Mouse (Mus musculus): Measurements from ENCODE around the gene Ostm1. TPM values are rescaled to one million over a fixed set of nuclear protein-coding genes. Genes with fewer than 3 reads are reported as not detected.

The Ostm1 gene
- 95.3 and 102 TPM in 2 replicates for polyA plus RNA-seq (2015; fragmentation: Nextera tagmentation; extraction: Ambion mirVana)

- no peak for DNase-seq (ENCODE audit: low spot score)
Observed at GRCm38 (mm10) chr10:42583157-42583872, at the start of gene Ostm1, which contains the start of gene Nr2e1. Gene Ostm1, plus strand, starts transcription at chr10:42583822. Gene Nr2e1, minus strand, starts transcription at chr10:42583632.

- DNase-seq (ENCODE audit: low spot score), result no peak
Observed at GRCm38 (mm10) chr10:42533836-42534453, 49.7 kb upstream of the Ostm1 start.

GRCm38 (mm10) chr10:42537571-42538316 is 45.9 kb upstream of the Ostm1 start:
- DNase-seq (ENCODE audit: low spot score), result no peak

GRCm38 (mm10) chr10:42545707-42546503 is 37.7 kb upstream of the Ostm1 start:
- no peak for DNase-seq (ENCODE audit: low spot score)

GRCm38 (mm10) chr10:42546507-42546906 is 37.1 kb upstream of the Ostm1 start:
- DNase-seq (ENCODE audit: low spot score), result no peak

GRCm38 (mm10) chr10:42559581-42560200 is 23.9 kb upstream of the Ostm1 start:
- DNase-seq (ENCODE audit: low spot score), result no peak

- DNase-seq (ENCODE audit: low spot score), result no peak
Observed at GRCm38 (mm10) chr10:42562272-42562671, 21.4 kb upstream of the Ostm1 start.

- no peak for DNase-seq (ENCODE audit: low spot score)
Observed at GRCm38 (mm10) chr10:42572567-42572966, 11.1 kb upstream of the Ostm1 start.

- DNase-seq (ENCODE audit: low spot score), result no peak
Observed at GRCm38 (mm10) chr10:42572971-42573370, 10.7 kb upstream of the Ostm1 start.

GRCm38 (mm10) chr10:42574639-42575038 is 9.0 kb upstream of the Ostm1 start:
- no peak for DNase-seq (ENCODE audit: low spot score)

GRCm38 (mm10) chr10:42577525-42578280 is 5.9 kb upstream of the Ostm1 start:
- no peak for DNase-seq (ENCODE audit: low spot score)

GRCm38 (mm10) chr10:42578281-42578675 is 5.3 kb upstream of the Ostm1 start:
- DNase-seq (ENCODE audit: low spot score), result no peak

GRCm38 (mm10) chr10:42578698-42579474 is 4.7 kb upstream of the Ostm1 start:
- DNase-seq (ENCODE audit: low spot score), result no peak

GRCm38 (mm10) chr10:42579475-42580130 is 4.0 kb upstream of the Ostm1 start:
- DNase-seq (ENCODE audit: low spot score), result no peak

- DNase-seq (ENCODE audit: low spot score), result no peak
Observed at GRCm38 (mm10) chr10:42580131-42580950, 3.3 kb upstream of the Ostm1 start.

GRCm38 (mm10) chr10:42580951-42581277 is 2.7 kb upstream of the Ostm1 start:
- no peak for DNase-seq (ENCODE audit: low spot score)

GRCm38 (mm10) chr10:42581694-42582565 is 1.7 kb upstream of the Ostm1 start:
- no peak for DNase-seq (ENCODE audit: low spot score)

All from thymus, postnatal 0 days (tissue).